ENCODE assay signal across 13 mouse cellular contexts in genomic region chr19:5815010-5815409, GRCm38 (mm10). TPM values are rescaled to one million over a fixed set of nuclear protein-coding genes. Genes with fewer than 3 reads are reported as not detected.
DNase-seq lines count a peak whose midpoint lies in the region; ATAC-seq and TF ChIP-seq lines count a peak whose summit lies in the region.
"Had no signal": no experiment of that assay in that cellular context is flagged by ENCODE, and none has a peak within 500 bp of the region (broad histone marks: within the 10 kb centered on the region; RNA-seq: fewer than 3 reads in every experiment).

No protein-coding gene starts in this region.

- peak; percentile 54 for DNase-seq in adrenal gland, adult 2 months
- no peak for DNase-seq in adrenal gland, postnatal 14 days
- no peak for DNase-seq in kidney, postnatal 0 days (ENCODE audit: low spot score)
- DNase-seq in kidney, postnatal 10 days = no peak
- DNase-seq in right cerebral cortex, adult 18-20 months = peak; percentile 82
- no peak for DNase-seq in right cerebral cortex, postnatal 14 days
- no peak for DNase-seq in heart, embryonic 10.5 days (ENCODE audit: low spot score)
- DNase-seq: heart, adult 18-20 months; spleen, adult 18-20 months; thymus, postnatal 14 days had no signal

- no peak overlapping the region for H3K4me3 ChIP-seq in kidney, postnatal 0 days (replicated peaks; ENCODE audit: low read depth, low read length)
- no peak overlapping the region for H3K4me3 ChIP-seq in heart, embryonic 10.5 days
- H3K4me3 ChIP-seq in intestine, embryonic 16.5 days (ENCODE audit: low read length) = no peak overlapping the region
- H3K4me3 ChIP-seq: forebrain, embryonic 10.5 days had no signal

- no peak overlapping the region for H3K9ac ChIP-seq in kidney, postnatal 0 days (ENCODE audit: low read depth, low read length)
- no peak overlapping the region for H3K9ac ChIP-seq in intestine, embryonic 16.5 days (ENCODE audit: low read depth, low read length)
- H3K9ac ChIP-seq: hindbrain, embryonic 14.5 days had no signal

- no peaks in the 10 kb centered on the region for H3K9me3 ChIP-seq in kidney, postnatal 0 days (replicated peaks; ENCODE audit: low read length)
- no peaks in the 10 kb centered on the region for H3K9me3 ChIP-seq in heart, embryonic 10.5 days
- no peaks in the 10 kb centered on the region for H3K9me3 ChIP-seq in intestine, embryonic 16.5 days (ENCODE audit: control insufficient read depth, low read length)
- H3K9me3 ChIP-seq: forebrain, embryonic 10.5 days had no signal

- H3K4me1 ChIP-seq in kidney, postnatal 0 days (replicated peaks; ENCODE audit: insufficient read depth, low read length) = peaks cover 54% of the 10 kb centered on the region
- H3K4me1 ChIP-seq in heart, embryonic 10.5 days = peaks cover 70% of the 10 kb centered on the region
- H3K4me1 ChIP-seq in intestine, embryonic 16.5 days (ENCODE audit: control insufficient read depth, insufficient read depth, low read length) = peaks cover 58% of the 10 kb centered on the region

- ATAC-seq in kidney, postnatal 0 days (replicated peaks; ENCODE audit: low FRiP score, low read depth) = no peak
- ATAC-seq in intestine, embryonic 16.5 days = no peak

- peak overlapping the region; percentile 88; the same call in 1 of the 2 replicates for H3K27ac ChIP-seq in kidney, postnatal 0 days
- H3K27ac ChIP-seq in heart, embryonic 10.5 days = no peak overlapping the region
- no peak overlapping the region; the same call in 1 of the 2 replicates for H3K27ac ChIP-seq in intestine, embryonic 16.5 days (ENCODE audit: low read length)
- H3K27ac ChIP-seq: hindbrain, embryonic 14.5 days had no signal

- 69% methylated on average over 7 of the region's 7 CpGs for WGBS in kidney, postnatal 0 days
- 89% methylated on average over 7 of the region's 7 CpGs for WGBS in heart, embryonic 10.5 days
- WGBS in intestine, embryonic 16.5 days = 68% methylated on average over 7 of the region's 7 CpGs

- H3K27me3 ChIP-seq in kidney, postnatal 0 days (ENCODE audit: insufficient read depth, low read length) = no peaks in the 10 kb centered on the region
- H3K27me3 ChIP-seq in heart, embryonic 10.5 days (ENCODE audit: insufficient read depth, poor library complexity, severe bottlenecking) = no peaks in the 10 kb centered on the region
- H3K27me3 ChIP-seq in intestine, embryonic 16.5 days (replicated peaks; ENCODE audit: control insufficient read depth, insufficient read depth, low read length) = no peaks in the 10 kb centered on the region

- no peak overlapping the region for H3K4me2 ChIP-seq in kidney, postnatal 0 days (ENCODE audit: low read length)
- no peak overlapping the region for H3K4me2 ChIP-seq in intestine, embryonic 16.5 days (ENCODE audit: low read depth, low read length)
- H3K4me2 ChIP-seq: hindbrain, embryonic 14.5 days had no signal

- H3K36me3 ChIP-seq in kidney, postnatal 0 days (ENCODE audit: insufficient read depth, low read length) = no peaks in the 10 kb centered on the region
- H3K36me3 ChIP-seq in heart, embryonic 10.5 days = no peaks in the 10 kb centered on the region
- no peaks in the 10 kb centered on the region for H3K36me3 ChIP-seq in intestine, embryonic 16.5 days (ENCODE audit: control insufficient read depth, insufficient read depth, low read length)
- H3K36me3 ChIP-seq: forebrain, embryonic 10.5 days had no signal

- TF ChIP-seq CTCF in kidney, postnatal 0 days (IDR thresholded peaks at IDR 0.05; ENCODE audit: low read depth) = no peak

RNA-seq across cellular contexts. Expression of gene Scyl1, which starts 43.8 kb away (rescaled TPM):
- total RNA-seq in adrenal gland, adult 2 months (2021) = 100 to 1,000 TPM; 106 to 109 TPM
- 119 and 125 TPM in 2 replicates for polyA plus RNA-seq in adrenal gland, adult 2 months (2012; rRNA removed)
- 87.4 and 92.1 TPM in 2 replicates for total RNA-seq in adrenal gland, postnatal 14 days (2021)
- polyA plus RNA-seq in kidney, postnatal 0 days (2015; fragmentation: Nextera tagmentation; extraction: Ambion mirVana) = 63.5 and 65.1 TPM in 2 replicates
- polyA plus RNA-seq in heart, embryonic 10.5 days (2016; fragmentation: Nextera tagmentation; extraction: Ambion mirVana) = 74.4 and 75.2 TPM in 2 replicates
- polyA plus RNA-seq in intestine, embryonic 16.5 days (2015; fragmentation: Nextera tagmentation; extraction: Ambion mirVana) = 58.9 and 64.3 TPM in 2 replicates

Comparison
In these comparisons a context has a peak if more than half of its experiments do, and no peak if none do; other contexts are left out.
1. DNase-seq: peak in adrenal gland, adult 2 months (single experiment) and right cerebral cortex, adult 18-20 months (single experiment); none in adrenal gland, postnatal 14 days (single experiment), kidney, postnatal 0 days (single experiment), kidney, postnatal 10 days (single experiment), right cerebral cortex, postnatal 14 days (single experiment) and heart, embryonic 10.5 days (single experiment).